Mouse (Mus musculus) bone marrow macrophage, adult 2 months (primary cell): ENCODE data around the gene Pde6h. TPM values are rescaled to one million over a fixed set of nuclear protein-coding genes. Genes with fewer than 3 reads are reported as not detected.

ENCODE experiments used
- H3K27ac ChIP-seq: 2 replicates; pipeline ENCODE4 v1.5.1; 2012; ENCODE audit warnings: low read depth, low read length; ENCODE audit not compliant: insufficient read depth
- H3K4me1 ChIP-seq: 2 replicates; pipeline ENCODE4 v1.6.1; 2012; ENCODE audit warnings: low read length; ENCODE audit not compliant: control insufficient read depth, insufficient read depth
- H3K4me3 ChIP-seq: 2 replicates; pipeline ENCODE4 v1.5.1; 2012; ENCODE audit warnings: mild to moderate bottlenecking, low read length, moderate library complexity; ENCODE audit not compliant: insufficient read depth
- CTCF ChIP-seq: IDR thresholded peaks from 2 replicates; pipeline ENCODE4 v1.5.1; 2012; ENCODE audit warnings: low read depth, mild to moderate bottlenecking, low read length, moderate library complexity
- POLR2A ChIP-seq: IDR thresholded peaks from 2 replicates; pipeline ENCODE4 v1.6.1; 2012; ENCODE audit warnings: mild to moderate bottlenecking, low read depth, low read length, borderline replicate concordance
- polyA plus RNA-seq: library from polyadenylated mRNA; stranded (reverse); fragments of >200 nt; gene quantifications from 2 replicates; pipeline ENCODE4 v1.2.4, GENCODE M21; 2012; ENCODE audit not compliant: missing spikeins, insufficient read depth, insufficient read length

The Pde6h gene
- polyA plus RNA-seq, 1 experiment: 1.1 TPM

GRCm38 (mm10) chr6:136938331-136939126 is 14.9 kb downstream of the Pde6h start:
- H3K27ac ChIP-seq: peak overlapping the region; percentile 86
- TF ChIP-seq CTCF (no peak), POLR2A (no peak)
- peaks cover 32% of the 10 kb centered on the region for H3K4me1 ChIP-seq
- peak overlapping the region; percentile 65 for H3K4me3 ChIP-seq

- peak overlapping the region; percentile 65 for H3K4me3 ChIP-seq
- H3K4me1 ChIP-seq: peaks cover 35% of the 10 kb centered on the region
- TF ChIP-seq CTCF (no peak), POLR2A (no peak)
- peak overlapping the region; percentile 96 for H3K27ac ChIP-seq
Measured at GRCm38 (mm10) chr6:136939326-136940187, 15.9 kb downstream of the Pde6h start.

- peak overlapping the region; percentile 65 for H3K4me3 ChIP-seq
- no peak for TF ChIP-seq CTCF
- no peak for TF ChIP-seq POLR2A
- peaks cover 28% of the 10 kb centered on the region for H3K4me1 ChIP-seq
- H3K27ac ChIP-seq: peak overlapping the region; percentile 96
Measured at GRCm38 (mm10) chr6:136940188-136940960, 16.7 kb downstream of the Pde6h start.

GRCm38 (mm10) chr6:136941051-136942021 is 17.7 kb downstream of the Pde6h start, which contains the start of gene Arhgdib:
TSS of gene Arhgdib (minus strand) at chr6:136941899.
- Histone ChIP-seq H3K27ac (peak within 1 kb of the TSS; percentile 96), H3K4me1 (peaks cover 28% of the 10 kb centered on the region), H3K4me3 (peak within 1 kb of the TSS; percentile 65)
- TF ChIP-seq POLR2A (no peak), CTCF (no peak)

- no peak overlapping the region for H3K27ac ChIP-seq
- no peak overlapping the region for H3K4me3 ChIP-seq
- TF ChIP-seq CTCF (no peak), POLR2A (no peak)
- H3K4me1 ChIP-seq: peaks cover 27% of the 10 kb centered on the region
Measured at GRCm38 (mm10) chr6:136942280-136942679, 18.6 kb downstream of the Pde6h start.

- no peak overlapping the region for H3K4me3 ChIP-seq
- H3K4me1 ChIP-seq: peaks cover 22% of the 10 kb centered on the region
- TF ChIP-seq CTCF: no peak
- no peak for TF ChIP-seq POLR2A
- H3K27ac ChIP-seq: no peak overlapping the region
Measured at GRCm38 (mm10) chr6:136943392-136943791, 19.8 kb downstream of the Pde6h start.

GRCm38 (mm10) chr6:136944511-136944910 is 20.9 kb downstream of the Pde6h start:
- no peak for TF ChIP-seq CTCF
- TF ChIP-seq POLR2A: no peak
- Histone ChIP-seq H3K4me1 (peaks cover 22% of the 10 kb centered on the region), H3K4me3 (no peak overlapping the region), H3K27ac (no peak overlapping the region)

- H3K4me3 ChIP-seq: no peak overlapping the region
- peak overlapping the region; percentile 45 for H3K27ac ChIP-seq
- TF ChIP-seq POLR2A (no peak), CTCF (no peak)
- H3K4me1 ChIP-seq: peaks cover 22% of the 10 kb centered on the region
Measured at GRCm38 (mm10) chr6:136946241-136946640, 22.6 kb downstream of the Pde6h start.

GRCm38 (mm10) chr6:136946943-136947342 is 23.3 kb downstream of the Pde6h start:
- no peak for TF ChIP-seq POLR2A
- peaks cover 22% of the 10 kb centered on the region for H3K4me1 ChIP-seq
- H3K27ac ChIP-seq: no peak overlapping the region
- no peak overlapping the region for H3K4me3 ChIP-seq
